Mouse (Mus musculus): ENCODE results near the gene Sf3b6.
"Not testable (repeated sequence)": the region's sequence is repeated elsewhere in the genome, so short reads cannot be mapped to it uniquely, and the experiment has no call there.

DNA sequence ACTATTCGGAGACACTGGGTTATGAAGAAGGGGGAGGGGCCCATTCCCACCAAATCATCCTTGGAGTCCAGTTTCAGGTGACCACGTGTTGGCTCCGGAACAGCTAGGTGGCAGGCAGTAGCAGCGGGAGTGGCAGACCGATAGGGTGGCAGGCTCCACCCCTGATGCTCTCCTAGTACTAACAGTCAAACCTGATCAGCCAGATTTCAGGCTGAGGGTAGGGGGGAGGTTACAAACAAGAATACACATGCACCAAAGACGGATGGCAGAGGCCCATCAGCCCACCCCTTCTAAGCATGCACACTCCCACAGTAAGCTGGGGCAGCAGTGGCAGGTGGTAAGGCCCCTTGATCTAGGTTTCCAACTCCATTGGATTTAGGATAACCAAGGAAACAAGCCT, 19.9 kb upstream of the Sf3b6 start:
- TF ChIP-seq POLR2A (IDR thresholded peaks at IDR 0.05; ENCODE audit: insufficient read depth, low read length); EP300 (IDR thresholded peaks at IDR 0.05; ENCODE audit: insufficient read depth, low read depth, low read length); CTCF (IDR thresholded peaks at IDR 0.05; ENCODE audit: low read depth, low read length): not testable (repeated sequence)
